Mouse (Mus musculus) heart, postnatal 0 days (tissue): ENCODE data around the gene Gm3147. TPM values are rescaled to one million over a fixed set of nuclear protein-coding genes. Genes with fewer than 3 reads are reported as not detected.
"Not testable (repeated sequence)": the region's sequence is repeated elsewhere in the genome, so short reads cannot be mapped to it uniquely, and the experiment has no call there.

ENCODE experiments used
- ATAC-seq: fragments of 200-750 bp; cut with Nextera tagmentation; 2 replicates; pipeline ENCODE4 v1.8.0; 2017; ENCODE audit warnings: low read depth, moderate number of reproducible peaks, moderate library complexity; ENCODE audit not compliant: insufficient read depth
- DNase-seq: peaks from one replicate; pipeline ENCODE4 v3.0.0-alpha.2; 2016; ENCODE audit warnings: low spot score
- H3K27ac ChIP-seq: fragments of 300-500 bp; sonication (generic); 2 replicates; pipeline ENCODE4 v1.5.1; 2014; ENCODE audit warnings: low read depth, mild to moderate bottlenecking
- H3K27me3 ChIP-seq: fragments of 300-500 bp; sonication (generic); 2 replicates; pipeline ENCODE4 v1.6.1; 2014; ENCODE audit warnings: low read length, mixed read lengths; ENCODE audit not compliant: control insufficient read depth, insufficient read depth
- H3K36me3 ChIP-seq: fragments of 300-500 bp; sonication (generic); replicated peaks from 2 replicates; pipeline ENCODE4 v1.6.1; 2014; ENCODE audit warnings: low read length, mixed read lengths; ENCODE audit not compliant: control insufficient read depth, insufficient read depth
- H3K4me1 ChIP-seq: fragments of 300-500 bp; sonication (generic); 2 replicates; pipeline ENCODE4 v1.6.1; 2014; ENCODE audit warnings: antibody characterized with exemption; ENCODE audit not compliant: control insufficient read depth, insufficient read depth
- H3K4me2 ChIP-seq: fragments of 300-500 bp; sonication (generic); 2 replicates; pipeline ENCODE4 v1.6.1; 2014; ENCODE audit warnings: low read depth, mild to moderate bottlenecking, low read length, moderate library complexity
- H3K4me3 ChIP-seq: fragments of 300-500 bp; sonication (generic); 2 replicates; pipeline ENCODE4 v1.5.1; 2014; ENCODE audit warnings: low read depth, low read length
- H3K9ac ChIP-seq: fragments of 300-500 bp; sonication (generic); replicated peaks from 2 replicates; pipeline ENCODE4 v1.6.1; 2014; ENCODE audit warnings: low read depth, low read length, mixed read lengths
- H3K9me3 ChIP-seq: fragments of 300-500 bp; sonication (generic); replicated peaks from 2 replicates; pipeline ENCODE4 v1.6.1; 2016; ENCODE audit warnings: low read length; ENCODE audit not compliant: control insufficient read depth
- WGBS: fragments of 180-500 bp; shearing (Covaris S2); extraction: QIAGEN DNeasy Blood & Tissue Kit; methylation state at CpG from one replicate; pipeline ENCODE4 v1.1.7; 2014; 5-methylcytosine and 5-hydroxymethylcytosine counted together
- polyA plus RNA-seq: library from polyadenylated mRNA; unstranded; fragments of >200 nt; fragmentation: Nextera tagmentation; extraction: Ambion mirVana; gene quantifications from 2 replicates; pipeline ENCODE4 v1.2.1, GENCODE M21; 2015
- total RNA-seq: library from RNA; depleted of rRNA; stranded (reverse); fragments of >200 nt; gene quantifications from 2 replicates; pipeline ENCODE4 v1.2.3, GENCODE M21; 2014; ENCODE audit warnings: low replicate concordance; rRNA removed

Gm3147 gene
- total RNA-seq (not detected in 2 replicates), polyA plus RNA-seq (not detected in 2 replicates)

- H3K4me1 ChIP-seq, H3K9ac ChIP-seq: not testable (repeated sequence)
- WGBS: no CpG with 5 or more reads among the region's 1 CpGs
Measured at GRCm38 (mm10) chr5:94616242-94616641, at the start of gene Gm3147. TSS of gene Gm3147 (minus strand) at chr5:94616342.

GRCm38 (mm10) chr5:94648082-94648481, 31.9 kb upstream of the Gm3147 start, which contains the start of gene Gm6205:
TSS of gene Gm6205 (plus strand) at chr5:94648382.
- H3K36me3 ChIP-seq, H3K9me3 ChIP-seq, H3K9ac ChIP-seq, H3K4me1 ChIP-seq, H3K27ac ChIP-seq, H3K27me3 ChIP-seq, H3K4me3 ChIP-seq, ATAC-seq, H3K4me2 ChIP-seq, DNase-seq: not testable (repeated sequence)
- WGBS: no CpG with 5 or more reads among the region's 2 CpGs

More at GRCm38 (mm10) chr5:94616242-94616641, at the start of gene Gm3147:
- H3K4me3 ChIP-seq, H3K27me3 ChIP-seq, DNase-seq, ATAC-seq, H3K4me2 ChIP-seq, H3K27ac ChIP-seq, H3K36me3 ChIP-seq, H3K9me3 ChIP-seq: not testable (repeated sequence)

- not testable (repeated sequence) for H3K36me3 ChIP-seq, H3K27me3 ChIP-seq, H3K4me2 ChIP-seq, H3K4me3 ChIP-seq, H3K9ac ChIP-seq, DNase-seq, ATAC-seq, H3K27ac ChIP-seq, H3K4me1 ChIP-seq, H3K9me3 ChIP-seq
- no CpG with 5 or more reads among the region's 2 CpGs for WGBS
Measured at GRCm38 (mm10) chr5:94623679-94624078, 7.5 kb upstream of the Gm3147 start, which contains the start of gene Gm6509. TSS of gene Gm6509 (plus strand) at chr5:94623979.

Other genes starting within 250 kb of the Gm3147 start
- not detected in 2 replicates for gene Gm7682, start 170.6 kb downstream of the Gm3147 start, total RNA-seq
- not detected in 2 replicates for gene Gm7682, start 170.6 kb downstream of the Gm3147 start, polyA plus RNA-seq
- gene Gm3139, start 90.1 kb downstream of the Gm3147 start, total RNA-seq: not detected in 2 replicates
- gene Gm3139, start 90.1 kb downstream of the Gm3147 start, polyA plus RNA-seq: not detected in 2 replicates
- gene Gm6509, start 7.6 kb upstream of the Gm3147 start, total RNA-seq: not detected in 2 replicates
- not detected in 2 replicates for gene Gm6509, start 7.6 kb upstream of the Gm3147 start, polyA plus RNA-seq
- not detected in 2 replicates for gene Gm6205, start 32.0 kb upstream of the Gm3147 start, total RNA-seq
- gene Gm6205, start 32.0 kb upstream of the Gm3147 start, polyA plus RNA-seq: not detected in 2 replicates
- not detected in 2 replicates for gene Gm3183, start 249.1 kb upstream of the Gm3147 start, total RNA-seq
- not detected in 2 replicates for gene Gm3183, start 249.1 kb upstream of the Gm3147 start, polyA plus RNA-seq